Mouse (Mus musculus) v-Abl transformed pro-B cells (cell line): ENCODE results near the gene Ipcef1.

ENCODE experiments used
- in situ Hi-C, 2 experiments: fragments of 400-800 bp; cut with MboI; formaldehyde crosslinking; loops; one replicate each; pipeline ENCODE4 v1.15.1; 2025; ENCODE audit not compliant: unreplicated experiment in 2 of 2

Ipcef1 gene

GRCm38 (mm10) chr10:6915991-6916390 is 136.3 kb downstream of the Ipcef1 start:
- in situ Hi-C loops = no loop called here

- in situ Hi-C loops = no loop called here
Measured at GRCm38 (mm10) chr10:6909763-6910162, 142.5 kb downstream of the Ipcef1 start.

GRCm38 (mm10) chr10:6901819-6902393 is 150.4 kb downstream of the Ipcef1 start:
- in situ Hi-C loops = no loop called here

- in situ Hi-C loops = no loop called here
Measured at GRCm38 (mm10) chr10:6900126-6900525, 152.2 kb downstream of the Ipcef1 start.

GRCm38 (mm10) chr10:6896659-6897303 is 155.5 kb downstream of the Ipcef1 start:
- in situ Hi-C loops = loop anchor here in 1 of 2 experiments (25.0 kb wide), 1 partner anchor 441 kb away; no protein-coding TSS in a partner anchor

- in situ Hi-C loops = loop anchor here in 1 of 2 experiments (25.0 kb wide), 1 partner anchor 442 kb away; no protein-coding TSS in a partner anchor
Measured at GRCm38 (mm10) chr10:6895796-6896195, 156.5 kb downstream of the Ipcef1 start.

GRCm38 (mm10) chr10:6890348-6891009 is 161.8 kb downstream of the Ipcef1 start:
- in situ Hi-C loops = loop anchor here in 1 of 2 experiments (25.0 kb wide), 1 partner anchor 447 kb away; no protein-coding TSS in a partner anchor

GRCm38 (mm10) chr10:6889640-6890245 is 162.5 kb downstream of the Ipcef1 start:
- in situ Hi-C loops = loop anchor here (5.0 to 25.0 kb wide), 3 partner anchors 118 to 448 kb away; no protein-coding TSS in a partner anchor

- in situ Hi-C loops = loop anchor here (5.0 to 25.0 kb wide), 3 partner anchors 122 to 452 kb away; no protein-coding TSS in a partner anchor
Measured at GRCm38 (mm10) chr10:6885460-6885859, 166.8 kb downstream of the Ipcef1 start.

- in situ Hi-C loops = loop anchor here (5.0 to 25.0 kb wide), 2 partner anchors 195 to 455 kb away; no protein-coding TSS in a partner anchor
Measured at GRCm38 (mm10) chr10:6882041-6882440, 170.2 kb downstream of the Ipcef1 start.

- in situ Hi-C loops = loop anchor here in 1 of 2 experiments (25.0 kb wide), 1 partner anchor 459 kb away; no protein-coding TSS in a partner anchor
Measured at GRCm38 (mm10) chr10:6878276-6878881, 173.9 kb downstream of the Ipcef1 start.

GRCm38 (mm10) chr10:6873917-6874316 is 178.4 kb downstream of the Ipcef1 start:
- in situ Hi-C loops = no loop called here

GRCm38 (mm10) chr10:6871418-6872072 is 180.7 kb downstream of the Ipcef1 start:
- in situ Hi-C loops = no loop called here

GRCm38 (mm10) chr10:6855812-6856211 is 196.5 kb downstream of the Ipcef1 start:
- in situ Hi-C loops = no loop called here

- in situ Hi-C loops = no loop called here
Measured at GRCm38 (mm10) chr10:6848834-6849233, 203.4 kb downstream of the Ipcef1 start.

GRCm38 (mm10) chr10:6848162-6848754 is 204.0 kb downstream of the Ipcef1 start:
- in situ Hi-C loops = no loop called here

GRCm38 (mm10) chr10:6846283-6846682 is 206.0 kb downstream of the Ipcef1 start:
- in situ Hi-C loops = no loop called here

GRCm38 (mm10) chr10:6842225-6842624 is 210.1 kb downstream of the Ipcef1 start:
- in situ Hi-C loops = no loop called here
